Mouse (Mus musculus): Measurements from ENCODE around the gene Dlx2. TPM values are rescaled to one million over a fixed set of nuclear protein-coding genes. Genes with fewer than 3 reads are reported as not detected.

The Dlx2 gene
- polyA plus RNA-seq, 1 experiment from 2014 or later, result 1.6 TPM

DNA sequence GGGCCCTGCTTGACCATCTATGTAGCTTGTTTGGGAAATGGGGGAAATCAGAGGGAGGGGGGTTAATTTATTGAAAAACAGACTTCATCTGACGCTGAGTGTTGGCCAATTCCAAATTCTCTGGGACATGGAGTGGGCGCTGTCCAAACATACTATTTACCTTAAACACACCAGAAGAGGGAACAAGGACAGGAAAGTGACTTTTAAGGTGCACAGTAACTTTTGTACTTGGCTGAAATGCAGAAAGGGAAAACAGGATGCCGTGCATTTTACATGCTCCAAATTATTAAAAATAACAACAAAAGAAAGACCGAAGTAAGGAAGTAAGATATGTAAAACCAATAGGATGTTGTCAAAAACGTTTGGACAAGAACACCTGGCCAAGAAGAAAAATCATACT lies 13.5 kb downstream of the Dlx2 start:
- H3K4me1 ChIP-seq, result peaks cover 14% of the 10 kb centered on the region
- H3K4me3 ChIP-seq, result no peak overlapping the region
- no peak overlapping the region for H3K4me2 ChIP-seq (replicated peaks)
- WGBS, result 5% methylated on average over 5 of the region's 5 CpGs
- no peak overlapping the region for H3K9ac ChIP-seq
- H3K27me3 ChIP-seq (replicated peaks), result peaks cover 95% of the 10 kb centered on the region
- no peaks in the 10 kb centered on the region for H3K9me3 ChIP-seq
- H3K27ac ChIP-seq, result no peak overlapping the region
- H3K36me3 ChIP-seq, result no peaks in the 10 kb centered on the region
- ATAC-seq (ENCODE audit: low FRiP score, low read depth), result no peak

DNA sequence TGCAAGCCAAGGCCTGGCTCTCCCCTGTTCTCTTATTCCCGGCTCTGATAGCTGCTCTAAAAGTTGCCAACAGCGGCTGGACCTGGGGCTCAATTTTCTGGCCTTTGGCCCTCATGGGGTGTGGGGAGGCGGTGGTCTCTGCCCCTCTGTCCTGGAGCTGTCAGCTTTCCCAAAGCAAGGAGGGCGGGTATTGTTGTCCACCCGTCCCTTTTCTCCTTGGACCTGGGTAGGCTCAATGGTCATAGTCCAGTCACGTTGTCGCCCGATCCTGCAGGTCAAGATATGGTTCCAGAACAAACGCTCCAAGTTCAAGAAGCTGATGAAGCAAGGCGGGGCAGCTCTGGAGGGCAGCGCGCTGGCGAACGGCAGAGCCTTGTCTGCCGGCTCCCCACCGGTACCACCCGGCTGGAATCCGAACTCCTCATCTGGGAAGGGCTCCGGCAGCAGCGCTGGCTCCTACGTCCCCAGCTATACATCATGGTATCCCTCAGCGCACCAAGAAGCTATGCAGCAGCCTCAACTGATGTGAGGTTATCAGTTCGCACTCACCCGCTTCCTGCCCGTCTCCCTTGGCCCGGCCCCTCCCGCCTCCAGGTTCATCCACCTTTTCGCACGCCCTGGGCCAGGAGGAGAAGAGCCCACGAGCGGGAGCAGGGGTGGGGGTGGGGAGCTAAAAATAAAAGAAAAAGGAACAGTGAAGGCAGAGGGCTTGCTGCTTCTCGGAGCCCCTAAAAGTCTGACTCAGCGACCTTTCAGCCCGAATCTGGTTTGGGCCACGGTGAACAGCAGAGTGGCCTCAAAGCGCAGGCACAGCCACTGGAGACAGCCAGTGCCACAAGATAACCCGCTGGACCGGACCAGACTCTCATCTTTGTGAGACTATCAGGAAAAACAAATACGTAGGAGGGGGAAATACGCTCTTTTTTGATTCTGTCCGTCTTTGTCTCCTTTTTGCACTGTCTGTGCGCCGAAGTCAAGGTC lies 14.3 kb downstream of the Dlx2 start:
- Histone ChIP-seq H3K4me3 (no peak overlapping the region), H3K27ac (no peak overlapping the region)

DNA sequence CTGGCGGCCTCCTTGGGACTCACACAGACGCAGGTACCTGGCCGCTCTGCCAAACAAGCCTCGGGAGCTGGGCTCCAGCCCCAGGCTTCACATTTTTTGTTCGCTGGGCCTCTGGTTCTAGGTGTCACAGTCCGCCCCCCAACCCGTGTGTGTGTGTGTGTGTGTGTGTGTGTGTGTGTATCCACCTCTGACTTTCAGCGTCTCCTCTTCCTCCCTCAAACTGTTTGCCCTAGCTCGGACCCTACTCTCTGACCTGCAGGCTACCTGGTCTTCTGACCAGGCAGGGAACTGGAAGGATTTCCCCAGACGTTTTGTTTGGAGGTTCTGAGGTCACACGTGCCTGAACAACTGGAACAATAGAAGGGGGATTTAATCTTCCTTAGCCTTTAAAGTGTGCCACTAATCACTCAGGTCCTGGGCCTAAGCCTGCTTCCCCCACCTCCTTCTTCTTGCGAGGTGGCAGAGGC lies 15.4 kb downstream of the Dlx2 start:
- Histone ChIP-seq H3K4me3 (no peak overlapping the region), H3K4me1 (peaks cover 14% of the 10 kb centered on the region), H3K27ac (no peak overlapping the region), H3K9me3 (no peaks in the 10 kb centered on the region), H3K9ac (no peak overlapping the region), H3K27me3 (replicated peaks) (peaks cover 95% of the 10 kb centered on the region), H3K4me2 (replicated peaks) (0 out of 2 replicates have a peak overlapping the region, but pooled peaks have one; percentile 83), H3K36me3 (no peaks in the 10 kb centered on the region)
- ATAC-seq (ENCODE audit: low FRiP score, low read depth), result no peak
- WGBS, result under 1% methylated on average over 12 of the region's 12 CpGs

More for the DNA sequence above, 14.3 kb downstream of the Dlx2 start:
- Histone ChIP-seq H3K36me3 (no peaks in the 10 kb centered on the region), H3K9ac (no peak overlapping the region), H3K27me3 (replicated peaks) (peaks cover 95% of the 10 kb centered on the region), H3K4me2 (replicated peaks) (no peak overlapping the region), H3K9me3 (no peaks in the 10 kb centered on the region), H3K4me1 (peaks cover 14% of the 10 kb centered on the region)
- ATAC-seq (ENCODE audit: low FRiP score, low read depth), result no peak
- WGBS, result 1% methylated on average over 43 of the region's 43 CpGs

DNA sequence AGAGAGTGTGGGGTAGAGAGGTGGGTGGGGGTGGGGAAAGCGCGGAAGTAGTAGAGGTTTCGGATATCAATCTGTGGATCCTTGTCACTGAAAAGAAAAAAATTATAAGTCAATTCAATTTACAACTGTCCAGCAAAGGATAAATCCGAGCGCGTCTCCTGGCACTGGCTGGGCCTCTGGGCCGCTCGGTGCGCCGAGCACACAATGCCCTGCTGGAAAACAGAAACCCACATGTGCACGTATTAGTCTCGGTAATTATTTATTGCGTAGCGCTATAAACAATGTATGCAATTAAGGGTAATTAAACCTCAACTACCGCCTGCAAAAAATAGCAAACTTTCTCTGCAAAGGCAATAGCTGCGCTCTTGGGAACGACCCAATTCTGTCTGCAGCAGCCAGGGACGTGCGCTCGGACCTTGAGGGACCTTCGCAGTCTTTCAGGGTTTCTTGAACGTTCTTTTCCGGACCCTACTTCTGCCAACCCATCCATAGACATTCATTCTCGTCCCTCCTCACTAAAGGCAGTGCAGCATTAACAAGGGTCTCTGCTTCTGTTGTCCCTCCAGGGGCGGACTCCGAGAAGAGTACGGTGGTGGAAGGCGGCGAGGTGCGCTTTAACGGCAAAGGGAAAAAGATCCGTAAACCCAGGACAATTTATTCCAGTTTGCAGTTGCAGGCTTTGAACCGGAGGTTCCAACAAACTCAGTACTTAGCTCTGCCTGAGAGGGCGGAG lies 16.0 kb downstream of the Dlx2 start:
- WGBS, result under 1% methylated on average over 34 of the region's 34 CpGs
- no peak overlapping the region for H3K9ac ChIP-seq
- no peak overlapping the region for H3K27ac ChIP-seq
- no peaks in the 10 kb centered on the region for H3K9me3 ChIP-seq
- peaks cover 14% of the 10 kb centered on the region for H3K4me1 ChIP-seq
- ATAC-seq (ENCODE audit: low FRiP score, low read depth), result no peak
- peaks cover 97% of the 10 kb centered on the region for H3K27me3 ChIP-seq (replicated peaks)
- H3K36me3 ChIP-seq, result no peaks in the 10 kb centered on the region
- H3K4me3 ChIP-seq, result no peak overlapping the region
- H3K4me2 ChIP-seq (replicated peaks), result peak overlapping the region; percentile 83

DNA sequence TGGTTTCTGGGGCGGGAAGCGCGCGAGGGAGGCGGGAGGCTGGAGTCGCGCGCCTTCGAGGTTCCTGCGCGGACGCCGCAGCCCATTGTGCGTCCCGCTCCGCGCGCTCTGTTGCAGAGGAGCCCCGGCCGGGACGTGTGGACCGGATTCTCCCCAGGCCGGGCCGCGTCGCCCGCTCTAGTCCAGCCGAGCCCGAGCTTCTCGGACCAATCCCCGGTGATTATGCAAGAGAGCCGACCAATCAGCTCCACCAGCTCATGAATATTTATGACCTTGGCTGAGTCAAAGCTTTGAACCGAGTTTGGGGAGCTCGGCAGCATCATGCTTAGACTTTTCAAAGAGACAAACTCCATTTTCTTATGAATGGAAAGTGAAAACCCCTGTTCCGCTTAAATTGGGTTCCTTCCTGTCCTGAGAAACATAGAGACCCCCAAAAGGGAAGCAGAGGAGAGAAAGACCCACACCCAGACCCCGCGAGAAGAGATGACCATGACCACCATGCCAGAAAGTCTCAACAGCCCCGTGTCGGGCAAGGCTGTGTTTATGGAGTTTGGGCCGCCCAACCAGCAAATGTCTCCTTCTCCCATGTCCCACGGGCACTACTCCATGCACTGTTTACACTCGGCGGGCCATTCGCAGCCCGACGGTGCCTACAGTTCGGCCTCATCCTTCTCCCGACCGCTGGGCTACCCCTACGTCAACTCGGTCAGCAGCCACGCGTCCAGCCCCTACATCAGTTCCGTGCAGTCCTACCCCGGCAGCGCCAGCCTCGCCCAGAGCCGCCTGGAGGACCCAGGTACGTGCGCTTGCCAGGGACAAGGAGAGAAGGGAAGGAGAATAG lies 16.8 kb downstream of the Dlx2 start:
- H3K27me3 ChIP-seq (replicated peaks), result peaks cover 99% of the 10 kb centered on the region
- H3K9ac ChIP-seq, result peak overlapping the region; percentile 35; the same call in 1 of the 2 replicates
- peaks cover 14% of the 10 kb centered on the region for H3K4me1 ChIP-seq
- H3K9me3 ChIP-seq, result no peaks in the 10 kb centered on the region
- H3K4me2 ChIP-seq (replicated peaks), result peak overlapping the region; percentile 83
- peak overlapping the region; percentile 41 for H3K4me3 ChIP-seq
- ATAC-seq (ENCODE audit: low FRiP score, low read depth), result peak; percentile 89
- H3K36me3 ChIP-seq, result no peaks in the 10 kb centered on the region
- under 1% methylated on average over 60 of the region's 60 CpGs for WGBS
- H3K27ac ChIP-seq, result no peak overlapping the region

DNA sequence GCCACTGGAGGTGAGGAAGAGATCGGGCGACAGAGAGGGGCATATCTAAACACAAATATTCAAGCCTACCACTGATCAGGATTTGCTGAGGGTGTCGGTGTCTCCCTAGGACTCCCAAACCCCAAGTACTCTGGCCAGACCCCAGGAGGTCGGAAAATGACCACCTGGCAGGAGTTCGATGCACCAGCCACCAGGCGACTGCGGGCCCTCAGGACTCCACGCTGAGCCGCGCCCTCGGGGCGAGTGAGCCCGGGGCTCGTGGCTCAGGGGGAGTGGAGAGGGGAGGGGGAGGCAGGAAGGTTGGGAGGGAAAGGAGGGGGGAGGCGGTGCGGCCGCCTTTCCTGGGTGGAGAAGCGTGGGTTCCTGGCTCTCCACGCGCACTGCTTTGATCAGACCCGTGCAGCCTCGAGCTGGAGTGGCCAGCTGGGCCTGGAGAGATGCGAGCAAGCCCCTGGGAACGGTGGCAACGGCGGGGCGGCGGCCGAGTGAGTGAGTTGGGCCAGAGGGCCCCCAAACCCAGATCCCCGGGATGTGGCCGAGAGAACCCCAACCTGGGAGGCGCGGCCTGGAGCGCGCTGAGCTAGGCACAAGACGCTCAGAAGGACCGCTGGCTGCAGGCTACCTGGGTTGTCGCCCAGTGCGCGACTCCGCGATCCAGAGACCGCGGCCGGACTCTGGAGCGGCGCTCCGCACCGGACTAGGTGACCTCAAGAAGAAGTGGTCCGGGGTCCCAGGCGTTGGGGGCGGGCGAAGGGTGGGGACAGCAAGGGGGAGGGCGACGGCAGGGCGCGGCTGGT lies 17.6 kb downstream of the Dlx2 start:
- Histone ChIP-seq H3K4me2 (replicated peaks) (peak overlapping the region; percentile 83), H3K9ac (peak overlapping the region; percentile 35; the same call in 1 of the 2 replicates), H3K4me3 (peak overlapping the region; percentile 41), H3K36me3 (no peaks in the 10 kb centered on the region), H3K27me3 (replicated peaks) (peaks cover 97% of the 10 kb centered on the region), H3K4me1 (peaks cover 14% of the 10 kb centered on the region), H3K9me3 (no peaks in the 10 kb centered on the region), H3K27ac (no peak overlapping the region)
- under 1% methylated on average over 56 of the region's 57 CpGs for WGBS
- peak; percentile 59 for ATAC-seq (ENCODE audit: low FRiP score, low read depth)

DNA sequence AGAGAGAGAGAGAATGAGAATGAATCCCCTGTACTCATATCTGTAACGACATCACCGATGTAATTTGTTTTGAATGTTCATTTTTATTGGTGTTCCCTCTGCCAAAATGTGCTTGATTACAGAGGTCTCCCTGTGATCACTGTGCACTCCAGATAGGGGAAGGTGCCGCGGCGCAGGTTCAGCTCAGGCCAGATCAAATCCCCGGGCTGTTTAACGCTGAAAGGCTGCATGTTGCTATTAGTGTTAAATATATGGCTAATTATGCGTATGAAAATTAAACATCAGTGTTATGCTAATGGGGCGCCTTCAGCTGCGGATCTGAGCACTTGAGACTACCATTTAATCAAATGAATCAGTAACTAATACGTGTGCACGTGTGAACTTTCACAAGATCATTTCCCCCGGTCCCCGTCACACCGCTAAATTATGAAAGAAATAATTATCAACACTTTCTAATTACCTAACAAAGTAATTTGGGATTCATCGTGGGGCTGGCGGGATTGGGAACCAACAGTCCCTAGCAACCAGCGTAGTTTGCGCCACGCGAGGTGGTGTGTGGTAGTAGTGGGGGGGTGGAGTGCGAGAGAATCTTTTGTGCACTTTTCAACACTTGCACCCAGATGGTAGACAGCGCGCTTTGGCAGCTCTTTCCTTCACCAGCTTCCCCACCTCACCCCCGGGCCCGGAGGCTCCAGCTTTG lies 18.4 kb downstream of the Dlx2 start, which contains the start of gene Dlx1:
Dlx1 (plus strand) TSS at position 100 of the 700 bp plus-strand sequence.
- Histone ChIP-seq H3K9me3 (no peaks in the 10 kb centered on the region), H3K4me2 (replicated peaks) (peak within 1 kb of the TSS; percentile 83), H3K27ac (no peak within 1 kb of the TSS), H3K36me3 (no peaks in the 10 kb centered on the region), H3K4me3 (peak within 1 kb of the TSS; percentile 41), H3K27me3 (replicated peaks) (peaks cover 97% of the 10 kb centered on the region), H3K9ac (peak within 1 kb of the TSS; percentile 35; the same call in 1 of the 2 replicates), H3K4me1 (peaks cover 14% of the 10 kb centered on the region)
- ATAC-seq (ENCODE audit: low FRiP score, low read depth), result no peak
- WGBS, result 1% methylated on average over 26 of the region's 26 CpGs

DNA sequence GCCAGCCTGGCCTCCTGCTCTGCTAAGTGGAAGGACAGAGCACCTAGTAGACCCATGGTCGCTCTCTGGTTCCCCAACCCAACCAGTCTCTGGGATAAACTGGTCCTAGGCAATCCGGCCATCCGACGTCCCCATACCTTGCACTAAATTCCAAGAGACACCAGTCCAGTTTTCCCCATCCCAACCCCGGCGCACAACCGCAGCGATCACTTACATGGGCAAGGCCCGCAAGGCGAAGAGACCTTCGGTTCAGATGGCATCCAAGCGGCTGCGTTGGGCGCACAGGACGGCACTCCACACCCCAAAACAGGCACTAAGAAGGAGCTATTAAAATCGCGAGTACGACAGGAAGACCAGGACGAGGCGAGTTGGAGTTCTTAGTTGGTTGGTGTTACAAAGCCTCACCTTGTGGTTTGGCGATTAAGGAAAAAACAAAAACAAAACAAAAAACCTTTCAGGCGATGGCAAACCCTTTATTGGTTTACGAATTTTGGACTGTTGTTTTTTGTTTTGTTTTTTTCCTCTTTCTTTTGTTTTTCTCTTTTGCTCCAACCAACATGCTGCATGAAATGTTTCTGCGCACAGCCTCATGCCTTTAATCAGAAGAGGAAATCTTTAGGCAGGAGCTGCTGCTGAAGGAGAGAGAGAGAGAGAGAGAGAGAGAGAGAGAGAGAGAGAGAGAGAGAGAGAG lies 19.1 kb downstream of the Dlx2 start:
- ATAC-seq (ENCODE audit: low FRiP score, low read depth), result no peak
- no peaks in the 10 kb centered on the region for H3K36me3 ChIP-seq
- no peaks in the 10 kb centered on the region for H3K9me3 ChIP-seq
- H3K4me3 ChIP-seq, result no peak overlapping the region
- H3K9ac ChIP-seq, result no peak overlapping the region
- H3K4me1 ChIP-seq, result peaks cover 14% of the 10 kb centered on the region
- H3K27ac ChIP-seq, result no peak overlapping the region
- H3K4me2 ChIP-seq (replicated peaks), result no peak overlapping the region
- 2% methylated on average over 24 of the region's 24 CpGs for WGBS
- peaks cover 96% of the 10 kb centered on the region for H3K27me3 ChIP-seq (replicated peaks)

DNA sequence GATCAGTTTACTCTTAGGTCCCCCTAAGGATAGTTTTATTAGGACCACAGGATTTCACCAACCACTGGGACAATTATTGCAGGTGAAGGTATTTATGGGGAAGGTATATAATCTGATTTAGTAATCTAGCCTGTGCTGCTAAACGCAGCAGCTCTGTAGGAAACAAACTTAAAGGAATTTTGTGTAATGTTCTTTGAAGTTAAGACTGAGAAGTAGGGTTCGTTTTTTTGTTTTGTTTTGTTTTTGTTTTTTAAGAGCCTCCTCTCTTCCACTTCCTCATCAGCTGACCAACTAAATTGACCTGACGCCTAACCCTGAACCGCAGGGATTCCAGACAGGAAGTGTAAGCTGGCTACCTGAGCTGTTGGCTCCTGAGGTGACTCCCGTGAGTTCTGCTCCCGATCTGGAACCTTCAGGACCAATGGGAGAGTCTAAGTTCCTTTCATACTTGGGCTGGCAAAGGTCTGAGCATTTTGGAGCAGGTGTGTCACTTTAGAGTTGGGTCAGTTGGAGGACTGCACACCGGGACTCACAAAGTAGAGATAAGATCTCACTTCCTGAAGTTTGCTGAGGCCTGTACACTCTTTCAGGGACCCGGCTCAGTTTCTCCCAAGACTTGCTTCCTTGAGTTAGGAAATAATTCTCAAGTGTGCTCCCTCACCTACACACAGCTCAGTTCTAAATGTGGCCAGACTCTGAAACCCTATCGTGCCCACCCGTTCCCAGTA lies 19.8 kb downstream of the Dlx2 start:
- no peak for ATAC-seq (ENCODE audit: low FRiP score, low read depth)
- H3K27me3 ChIP-seq (replicated peaks), result peaks cover 89% of the 10 kb centered on the region
- no peak overlapping the region for H3K27ac ChIP-seq
- no peaks in the 10 kb centered on the region for H3K36me3 ChIP-seq
- H3K4me1 ChIP-seq, result peaks cover 14% of the 10 kb centered on the region
- no peak overlapping the region for H3K4me3 ChIP-seq
- no peak overlapping the region for H3K4me2 ChIP-seq (replicated peaks)
- 4% methylated on average over 10 of the region's 10 CpGs for WGBS
- no peak overlapping the region for H3K9ac ChIP-seq
- H3K9me3 ChIP-seq, result no peaks in the 10 kb centered on the region

DNA sequence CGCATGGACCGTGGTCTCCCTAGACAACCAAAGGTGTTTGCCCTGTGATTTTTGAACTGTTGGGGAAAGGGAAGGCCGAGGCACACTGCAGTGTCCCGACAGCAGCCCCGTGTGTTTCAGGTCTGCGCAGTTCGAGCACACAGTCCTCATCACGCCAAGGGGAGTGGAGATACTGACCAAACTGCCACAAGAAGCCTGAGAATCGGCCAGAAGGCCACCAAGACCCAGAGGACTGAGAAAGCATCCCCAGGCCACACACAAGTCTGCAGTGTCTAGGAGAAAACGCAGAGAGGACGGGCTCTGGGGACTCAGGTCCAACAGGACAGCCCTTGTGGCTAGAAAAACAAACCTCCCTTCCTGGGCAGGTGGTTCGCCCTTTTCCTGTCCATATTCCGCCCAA lies 21.8 kb downstream of the Dlx2 start:
- no peak overlapping the region for H3K9ac ChIP-seq
- H3K36me3 ChIP-seq, result no peaks in the 10 kb centered on the region
- WGBS, result 33% methylated on average over 13 of the region's 13 CpGs
- no peaks in the 10 kb centered on the region for H3K9me3 ChIP-seq
- H3K27me3 ChIP-seq (replicated peaks), result peaks cover 86% of the 10 kb centered on the region
- no peak overlapping the region for H3K27ac ChIP-seq
- H3K4me1 ChIP-seq, result peaks cover 10% of the 10 kb centered on the region; the same call in 1 of the 2 replicates
- no peak overlapping the region for H3K4me2 ChIP-seq (replicated peaks)
- ATAC-seq (ENCODE audit: low FRiP score, low read depth), result no peak
- H3K4me3 ChIP-seq, result no peak overlapping the region

Data from neural tube, embryonic 12.5 days (tissue).